Mouse (Mus musculus) midbrain, embryonic 13.5 days (tissue): ENCODE measurements around the gene Prf1. TPM values are rescaled to one million over a fixed set of nuclear protein-coding genes. Genes with fewer than 3 reads are reported as not detected.

Experiments used
- ATAC-seq: fragments of 200-750 bp; cut with Nextera tagmentation; 2 replicates; pipeline ENCODE4 v1.8.0; 2017; ENCODE audit warnings: mild to moderate bottlenecking, moderate TSS enrichment, moderate library complexity
- H3K27ac ChIP-seq: fragments of 300-500 bp; sonication (generic); 2 replicates; pipeline ENCODE4 v1.5.1; 2015; ENCODE audit warnings: inconsistent platforms, mild to moderate bottlenecking, moderate library complexity
- H3K27me3 ChIP-seq: fragments of 300-500 bp; sonication (generic); 2 replicates; pipeline ENCODE4 v1.6.1; 2015; ENCODE audit warnings: mild to moderate bottlenecking, inconsistent platforms
- H3K36me3 ChIP-seq: fragments of 300-500 bp; sonication (generic); 2 replicates; pipeline ENCODE4 v1.6.1; 2015; ENCODE audit warnings: mild to moderate bottlenecking, inconsistent platforms
- H3K4me1 ChIP-seq: fragments of 300-500 bp; sonication (generic); replicated peaks from 2 replicates; pipeline ENCODE4 v1.6.1; 2015; ENCODE audit warnings: inconsistent platforms
- H3K4me2 ChIP-seq: fragments of 300-500 bp; sonication (generic); replicated peaks from 2 replicates; pipeline ENCODE4 v1.6.1; 2015; ENCODE audit warnings: moderate library complexity, mild to moderate bottlenecking, inconsistent platforms
- H3K4me3 ChIP-seq: fragments of 300-500 bp; sonication (generic); replicated peaks from 2 replicates; pipeline ENCODE4 v1.5.1; 2015; ENCODE audit warnings: mild to moderate bottlenecking, inconsistent platforms
- H3K9ac ChIP-seq: fragments of 300-500 bp; sonication (generic); replicated peaks from 2 replicates; pipeline ENCODE4 v1.6.1; 2015; ENCODE audit warnings: mild to moderate bottlenecking, inconsistent platforms
- H3K9me3 ChIP-seq: fragments of 300-500 bp; sonication (generic); 2 replicates; pipeline ENCODE4 v1.6.1; 2016; ENCODE audit warnings: mild to moderate bottlenecking, inconsistent platforms
- WGBS: fragments of 180-500 bp; shearing (Covaris S2); methylation state at CpG from one replicate; pipeline ENCODE4 v1.1.7; 2015; 5-methylcytosine and 5-hydroxymethylcytosine counted together
- polyA plus RNA-seq: library from polyadenylated mRNA; unstranded; fragments of >200 nt; fragmentation: Nextera tagmentation; extraction: Ambion mirVana; gene quantifications from 2 replicates; pipeline ENCODE4 v1.2.1, GENCODE M21; 2015

Prf1 gene
- polyA plus RNA-seq, 1 experiment from 2014 or later: not detected

- no peak overlapping the region for H3K27ac ChIP-seq
- ATAC-seq: 0 out of 2 replicates have a peak, but pooled peaks have one; percentile 43
- H3K4me3 ChIP-seq: no peak overlapping the region
- peaks cover 9% of the 10 kb centered on the region for H3K36me3 ChIP-seq
- 52% methylated on average over 8 of the region's 8 CpGs for WGBS
- peaks cover 12% of the 10 kb centered on the region for H3K4me1 ChIP-seq
- no peak overlapping the region for H3K4me2 ChIP-seq
- H3K27me3 ChIP-seq: no peaks in the 10 kb centered on the region
- H3K9ac ChIP-seq: no peak overlapping the region
- H3K9me3 ChIP-seq: no peaks in the 10 kb centered on the region
These were observed 46.3 kb downstream of the Prf1 start for GRCm38 (mm10) chr10:61343950-61344349.

DNA sequence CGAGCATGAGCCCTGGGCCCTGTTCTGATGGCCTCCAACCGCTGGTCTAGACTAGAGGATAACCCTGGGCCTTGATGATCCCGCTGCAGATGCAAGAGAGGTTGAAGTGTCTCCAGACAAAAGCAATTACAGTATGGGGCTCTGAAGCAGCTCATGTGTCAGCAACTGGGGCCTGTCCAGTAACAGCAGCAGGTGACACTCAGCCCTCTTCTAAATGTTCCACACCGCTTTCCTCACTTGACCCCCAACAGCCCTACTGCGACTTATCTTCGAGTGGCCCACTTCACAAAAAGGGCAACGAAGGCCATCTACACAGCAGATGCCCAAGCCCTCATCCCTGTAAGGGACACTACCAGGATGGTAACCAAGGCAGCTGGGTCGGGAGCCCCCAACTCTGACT is 47.5 kb downstream of the Prf1 start:
- WGBS: 73% methylated on average over 8 of the region's 8 CpGs
- no peak for ATAC-seq

GRCm38 (mm10) chr10:61346374-61346773 is 48.7 kb downstream of the Prf1 start:
- Histone ChIP-seq H3K27ac (0 out of 2 replicates have a peak overlapping the region, but pooled peaks have one; percentile 21), H3K9ac (no peak overlapping the region; the same call in 1 of the 2 replicates), H3K36me3 (peaks cover 20% of the 10 kb centered on the region), H3K9me3 (0 out of 2 replicates have a peak, but pooled peaks cover 4% of the 10 kb centered on the region), H3K4me2 (no peak overlapping the region), H3K4me3 (no peak overlapping the region), H3K27me3 (no peaks in the 10 kb centered on the region), H3K4me1 (peaks cover 12% of the 10 kb centered on the region)
- 42% methylated on average over 10 of the region's 10 CpGs for WGBS
- no peak for ATAC-seq

More for the DNA sequence above, 47.5 kb downstream of the Prf1 start:
- H3K4me1 ChIP-seq: peaks cover 12% of the 10 kb centered on the region
- H3K4me3 ChIP-seq: no peak overlapping the region
- H3K4me2 ChIP-seq: no peak overlapping the region
- H3K27me3 ChIP-seq: no peaks in the 10 kb centered on the region
- H3K9ac ChIP-seq: no peak overlapping the region
- no peak overlapping the region for H3K27ac ChIP-seq
- H3K36me3 ChIP-seq: peaks cover 20% of the 10 kb centered on the region
- 0 out of 2 replicates have a peak, but pooled peaks cover 4% of the 10 kb centered on the region for H3K9me3 ChIP-seq

GRCm38 (mm10) chr10:61351216-61351615 is 53.6 kb downstream of the Prf1 start:
- 63% methylated on average over 4 of the region's 4 CpGs for WGBS
- no peak overlapping the region for H3K4me2 ChIP-seq
- peaks cover 20% of the 10 kb centered on the region for H3K36me3 ChIP-seq
- H3K27ac ChIP-seq: no peak overlapping the region
- H3K27me3 ChIP-seq: no peaks in the 10 kb centered on the region
- H3K4me1 ChIP-seq: peaks cover 2% of the 10 kb centered on the region; the same call in 1 of the 2 replicates
- no peak for ATAC-seq
- no peak overlapping the region for H3K4me3 ChIP-seq
- no peak overlapping the region for H3K9ac ChIP-seq
- H3K9me3 ChIP-seq: 0 out of 2 replicates have a peak, but pooled peaks cover 4% of the 10 kb centered on the region

Other genes with a start within 250 kb of the Prf1 start
- gene Pcbd1, start 208.5 kb upstream of the Prf1 start, polyA plus RNA-seq: 31.8 and 32.6 TPM in 2 replicates
- gene Sgpl1, start 150.1 kb upstream of the Prf1 start, polyA plus RNA-seq: 60.8 and 70.8 TPM in 2 replicates
- 0.17 TPM in 1 of 2 replicates, not detected in the other for gene Tbata, start 125.9 kb upstream of the Prf1 start, polyA plus RNA-seq
- 0.24 and 0.28 TPM in 2 replicates for gene Adamts14, start 24.4 kb upstream of the Prf1 start, polyA plus RNA-seq
- gene Pald1, start 85.7 kb downstream of the Prf1 start, polyA plus RNA-seq: 17.5 and 21.1 TPM in 2 replicates
- gene Nodal, start 120.1 kb downstream of the Prf1 start, polyA plus RNA-seq: not detected in 2 replicates
- 75.5 and 83.2 TPM in 2 replicates for gene Eif4ebp2, start 154.8 kb downstream of the Prf1 start, polyA plus RNA-seq
- 15.6 and 15.9 TPM in 2 replicates for gene Lrrc20, start 178.0 kb downstream of the Prf1 start, polyA plus RNA-seq